Mouse (Mus musculus) thymus, adult 18-20 months (tissue): ENCODE measurements around the gene Hepacam.
A peak's percentile ranks its signal among the peaks of the same experiment; 100 is the strongest.

Experiments used
- DNase-seq, 2 experiments: peaks; one replicate each; pipeline ENCODE4 v3.0.0; 2022; ENCODE audit warnings: mixed read lengths in 2 of 2

Hepacam gene

GRCm38 (mm10) chr9:37384284-37385182 lies 17.4 kb downstream of the Hepacam start:
- DNase-seq = no peak

- DNase-seq = no peak
Observed at GRCm38 (mm10) chr9:37390891-37391290, 23.7 kb downstream of the Hepacam start.

- no peak for DNase-seq
Observed at GRCm38 (mm10) chr9:37392071-37392470, 24.9 kb downstream of the Hepacam start.

GRCm38 (mm10) chr9:37393482-37394131 lies 26.5 kb downstream of the Hepacam start:
- no peak for DNase-seq

- no peak for DNase-seq
Observed at GRCm38 (mm10) chr9:37400585-37400984, 33.4 kb downstream of the Hepacam start.

GRCm38 (mm10) chr9:37401802-37402201 lies 34.7 kb downstream of the Hepacam start, which contains the start of gene Robo4:
TSS of gene Robo4 (plus strand) at chr9:37401897.
- DNase-seq = no peak

- DNase-seq = no peak
Observed at GRCm38 (mm10) chr9:37402501-37402900, 35.4 kb downstream of the Hepacam start.

- DNase-seq = no peak
Observed at GRCm38 (mm10) chr9:37403011-37403410, 35.9 kb downstream of the Hepacam start.

GRCm38 (mm10) chr9:37406372-37406771 lies 39.2 kb downstream of the Hepacam start:
- DNase-seq = no peak

GRCm38 (mm10) chr9:37407850-37408502 lies 40.8 kb downstream of the Hepacam start:
- no peak for DNase-seq

- no peak for DNase-seq
Observed at GRCm38 (mm10) chr9:37409698-37410445, 42.7 kb downstream of the Hepacam start.

- DNase-seq = no peak
Observed at GRCm38 (mm10) chr9:37412989-37413388, 45.8 kb downstream of the Hepacam start.

- DNase-seq = no peak
Observed at GRCm38 (mm10) chr9:37414666-37415065, 47.5 kb downstream of the Hepacam start.

GRCm38 (mm10) chr9:37418791-37419190 lies 51.6 kb downstream of the Hepacam start:
- no peak for DNase-seq

GRCm38 (mm10) chr9:37420676-37421075 lies 53.5 kb downstream of the Hepacam start:
- peak; percentile 67 to 75 for DNase-seq

- DNase-seq = peak in 1 of 2 experiments; percentile 35
Observed at GRCm38 (mm10) chr9:37421239-37421638, 54.1 kb downstream of the Hepacam start.

- DNase-seq = no peak
Observed at GRCm38 (mm10) chr9:37429326-37429725, 62.2 kb downstream of the Hepacam start.

- peak; percentile 37 to 56 for DNase-seq
Observed at GRCm38 (mm10) chr9:37430582-37430981, 63.4 kb downstream of the Hepacam start.

- DNase-seq = no peak
Observed at GRCm38 (mm10) chr9:37432026-37432666, 65.0 kb downstream of the Hepacam start.

- DNase-seq = no peak
Observed at GRCm38 (mm10) chr9:37432720-37433421, 65.7 kb downstream of the Hepacam start, which contains the start of gene Robo3. TSS of gene Robo3 (minus strand) at chr9:37433246.

GRCm38 (mm10) chr9:37433823-37434560 lies 66.8 kb downstream of the Hepacam start:
- no peak for DNase-seq
